Mouse (Mus musculus) CD4-positive, CD25-positive, alpha-beta regulatory T cell, adult 4 months (primary cell): ENCODE results near the gene Nxf1. TPM values are rescaled to one million over a fixed set of nuclear protein-coding genes. Genes with fewer than 3 reads are reported as not detected.
"Not testable (repeated sequence)": the region's sequence is repeated elsewhere in the genome, so short reads cannot be mapped to it uniquely, and the experiment has no call there.

Experiments
- ATAC-seq: one replicate; pipeline ENCODE4 v1.8.0; 2017
- polyA plus RNA-seq, 2 experiments: library from polyadenylated mRNA; unstranded; fragments of 100-300 nt; shearing (Covaris generic); gene quantifications; one replicate each; pipeline ENCODE4 v1.2.1; 2017

Gene Nxf1
- polyA plus RNA-seq, 2 experiments from 2014 or later, result 163 to 188 TPM

DNA sequence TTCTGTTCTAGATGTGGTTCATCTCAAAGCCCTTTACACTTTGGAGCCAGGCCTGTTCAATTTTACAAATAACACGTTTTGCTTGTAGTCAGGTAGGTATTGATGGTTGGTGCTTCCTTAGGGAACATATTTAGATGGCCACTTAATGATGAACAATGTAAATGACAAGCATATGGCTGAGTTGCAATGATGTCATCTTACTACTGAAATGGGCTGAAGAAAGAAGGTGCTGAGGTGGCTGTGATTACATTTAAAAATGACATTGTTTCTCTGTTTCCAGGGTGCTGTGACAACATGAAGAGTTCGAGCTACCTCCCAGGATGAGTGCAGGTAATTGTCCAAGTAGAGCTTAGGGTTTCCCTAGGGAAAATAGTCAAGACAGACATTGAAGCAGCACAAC is 32.5 kb upstream of the Nxf1 start:
- ATAC-seq, result no peak

DNA sequence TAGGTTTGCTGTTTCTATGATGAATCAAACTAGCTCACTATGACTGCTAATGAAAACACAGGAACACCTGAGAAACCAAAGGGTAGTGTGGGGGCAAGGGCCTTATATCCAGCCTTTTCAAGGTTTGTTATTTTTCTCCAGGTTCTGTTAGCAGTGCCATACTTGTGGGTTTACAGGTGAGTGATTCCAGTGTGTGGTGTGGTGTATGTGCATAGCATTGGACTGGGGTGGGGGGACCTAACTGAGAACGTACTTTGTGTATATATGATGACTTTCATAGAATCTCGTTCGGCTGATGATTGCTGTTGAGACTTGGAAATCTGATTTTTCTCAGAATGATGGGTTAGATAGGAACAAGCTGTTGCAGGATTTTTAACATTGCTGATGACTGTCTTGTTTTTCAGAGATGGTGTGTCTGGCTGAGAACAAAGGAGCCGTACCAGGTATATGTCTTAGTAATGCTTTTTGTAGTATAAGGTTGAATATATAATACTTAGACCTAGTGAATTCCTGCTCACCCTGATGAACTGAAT is 31.7 kb upstream of the Nxf1 start:
- no peak for ATAC-seq

DNA sequence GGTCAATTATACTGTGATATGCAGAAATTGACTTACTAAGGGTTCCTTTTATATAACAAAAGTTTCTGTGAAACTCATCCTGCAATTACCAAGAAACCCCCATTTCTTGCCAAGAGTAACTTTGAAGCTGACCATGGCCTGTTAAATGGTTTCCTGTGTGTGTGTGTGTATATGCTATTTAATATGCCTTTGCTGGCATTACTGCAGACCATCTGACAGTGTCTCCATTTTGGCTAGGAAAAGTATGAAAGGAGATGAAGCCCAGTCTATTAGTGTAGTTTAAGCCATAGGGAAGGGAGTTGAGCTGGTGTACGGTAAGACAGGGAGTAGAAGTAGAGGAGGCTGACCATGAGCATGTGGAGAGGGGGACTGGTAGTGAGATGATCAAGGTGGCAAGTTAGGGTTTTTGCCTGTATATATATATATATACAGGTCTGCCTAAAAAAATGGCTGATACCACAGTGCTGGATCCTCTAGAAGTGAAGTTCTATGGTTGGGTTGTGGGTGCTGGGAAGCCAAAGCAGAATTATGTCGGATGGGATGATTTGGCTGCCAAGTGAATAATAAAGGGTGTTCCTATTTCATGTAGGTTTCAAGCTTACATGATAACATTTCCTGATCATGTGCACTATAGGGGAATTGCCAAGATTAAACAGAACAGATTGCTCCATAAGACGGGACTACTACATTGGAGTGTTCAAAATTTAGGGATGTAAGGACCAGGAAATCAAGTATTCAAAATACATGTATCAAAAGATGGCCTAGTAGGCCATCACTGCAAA is 30.1 kb upstream of the Nxf1 start:
- ATAC-seq, result no peak

DNA sequence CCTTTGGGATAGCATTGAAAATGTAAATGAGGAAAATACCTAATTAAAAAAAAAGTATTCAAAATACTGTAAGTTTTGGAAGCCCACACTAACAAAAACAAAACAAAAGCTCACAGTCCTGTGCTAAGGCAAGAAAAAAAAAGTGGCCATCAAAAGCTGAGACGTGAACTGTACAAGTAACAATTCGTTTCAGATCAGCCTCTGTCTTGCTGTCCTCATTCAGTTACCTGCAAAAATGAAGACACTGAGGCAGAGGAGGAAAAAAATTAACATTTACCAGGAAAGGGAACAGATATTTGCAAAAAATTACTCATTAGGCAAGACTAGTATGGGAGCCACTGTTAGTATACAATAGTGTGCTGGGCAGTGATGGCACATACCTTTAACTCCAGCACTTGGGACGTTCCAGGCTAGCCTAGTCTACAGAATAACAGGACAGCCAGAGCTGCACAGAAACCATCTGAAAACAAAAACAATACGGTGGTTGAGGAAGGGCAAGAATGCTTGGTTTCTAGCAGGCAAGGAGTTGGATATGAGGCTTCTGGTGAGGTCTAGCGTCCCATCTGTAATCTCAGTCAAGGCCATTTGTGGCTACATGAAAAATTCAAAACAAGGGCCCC is 29.3 kb upstream of the Nxf1 start:
- no peak for ATAC-seq

DNA sequence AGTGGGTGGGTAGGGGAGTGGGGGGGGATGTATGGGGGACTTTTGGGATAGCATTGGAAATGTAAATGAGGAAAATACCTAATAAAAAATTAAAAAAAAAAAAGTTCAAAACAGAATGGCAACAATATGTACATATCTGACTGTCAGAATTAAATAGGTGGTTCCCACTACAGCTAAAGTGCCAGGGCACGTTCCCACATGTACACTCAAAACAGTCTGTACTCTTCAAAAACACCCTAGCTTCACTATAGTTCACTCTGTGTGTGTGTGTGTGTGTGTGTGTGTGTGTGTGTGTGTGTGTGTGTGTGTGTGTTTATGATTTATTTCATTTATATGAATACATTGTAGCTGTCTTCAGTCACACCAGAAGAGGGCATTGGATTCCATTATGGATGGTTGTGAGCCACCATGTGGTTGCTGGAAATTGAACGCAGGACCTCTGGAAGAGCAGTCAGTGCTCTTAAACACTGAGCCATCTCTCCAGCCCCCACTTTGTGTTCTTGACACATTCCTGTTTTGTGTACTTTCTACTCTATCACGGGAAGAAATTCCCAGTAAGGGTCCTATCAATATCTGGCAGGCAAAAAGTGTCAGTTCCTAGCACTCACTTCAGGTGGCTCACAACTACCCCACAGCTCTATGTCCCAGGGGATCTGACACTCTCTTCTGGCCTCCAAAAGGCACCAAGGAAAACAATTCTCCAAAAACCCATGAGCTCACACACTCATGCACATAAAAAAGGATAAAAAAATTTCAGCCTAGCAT is 28.4 kb upstream of the Nxf1 start:
- not testable (repeated sequence) for ATAC-seq

DNA sequence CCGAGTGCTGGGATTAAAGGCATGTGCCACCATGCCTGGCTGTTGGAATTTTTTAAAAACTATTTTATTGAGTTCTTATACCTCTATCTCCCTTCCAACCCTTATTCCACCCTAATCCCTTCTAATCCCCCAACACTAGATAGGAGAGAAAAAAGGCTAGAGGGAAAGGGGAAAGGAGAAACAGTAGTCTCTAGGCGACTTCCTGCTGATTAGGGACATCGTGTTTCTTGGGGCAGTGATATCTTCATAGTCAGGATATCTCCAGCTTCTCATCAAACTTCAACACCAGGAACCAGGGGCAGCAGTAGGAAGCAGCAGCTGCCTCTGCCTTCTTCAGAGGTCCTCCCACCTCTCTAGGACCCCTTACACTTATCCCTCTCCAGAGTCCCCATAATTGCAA is 22.5 kb upstream of the Nxf1 start:
- ATAC-seq, result no peak

DNA sequence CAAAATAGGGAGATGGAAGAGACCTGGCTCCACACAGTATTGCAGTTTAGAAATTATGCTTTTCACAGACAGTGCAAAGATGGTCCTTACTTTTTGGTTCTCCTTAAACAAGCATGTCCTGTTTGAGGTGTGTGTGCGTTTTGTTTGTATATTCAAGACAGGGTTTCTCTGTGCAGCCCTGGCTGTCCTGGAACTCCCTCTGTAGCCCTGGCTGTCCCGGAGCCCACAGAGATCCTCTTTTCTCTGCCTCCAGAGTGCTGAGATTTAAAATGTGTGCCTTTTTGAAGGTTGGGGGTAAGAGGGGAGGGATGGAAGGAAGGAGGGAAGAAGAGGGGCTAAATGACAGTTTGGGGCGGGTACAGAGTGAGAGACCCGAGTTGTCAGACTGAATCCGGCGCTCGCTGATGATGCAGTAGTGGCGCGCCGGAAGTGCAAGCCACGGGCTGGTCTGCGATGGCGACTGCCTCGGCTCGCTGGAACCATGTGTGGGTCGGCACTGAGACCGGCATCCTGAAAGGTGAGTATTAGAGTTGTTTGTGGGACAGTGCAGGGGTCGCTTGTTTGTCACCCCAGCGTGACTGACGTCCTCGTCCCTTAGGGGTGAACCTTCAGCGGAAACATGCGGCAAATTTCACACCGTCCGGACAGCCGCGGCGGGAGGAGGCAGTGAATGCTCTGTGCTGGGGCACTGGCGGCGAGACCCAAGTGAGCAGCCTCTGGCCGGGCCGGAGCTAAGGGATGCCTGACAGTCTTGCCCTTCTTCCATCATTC is 21.3 kb upstream of the Nxf1 start, which contains the start of gene Wdr74:
Gene Wdr74, plus strand, starts transcription at position 439 of the 771 bp plus-strand sequence.
- ATAC-seq, result peak; percentile 97

DNA sequence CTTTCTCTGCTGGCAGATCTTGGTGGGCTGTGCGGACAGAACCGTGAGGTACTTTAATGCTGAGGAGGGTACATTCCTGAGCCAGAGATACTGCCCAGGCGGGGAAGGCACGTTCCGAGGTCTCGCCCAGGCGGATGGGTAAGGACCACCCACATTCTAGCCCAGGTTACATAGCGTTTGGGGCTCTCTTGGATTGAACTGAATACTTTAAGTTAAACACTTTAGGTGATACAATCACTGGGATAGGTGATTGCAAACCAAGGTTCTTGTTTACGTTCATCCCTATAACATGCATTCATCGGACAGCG is 20.8 kb upstream of the Nxf1 start:
- ATAC-seq, result no peak

DNA sequence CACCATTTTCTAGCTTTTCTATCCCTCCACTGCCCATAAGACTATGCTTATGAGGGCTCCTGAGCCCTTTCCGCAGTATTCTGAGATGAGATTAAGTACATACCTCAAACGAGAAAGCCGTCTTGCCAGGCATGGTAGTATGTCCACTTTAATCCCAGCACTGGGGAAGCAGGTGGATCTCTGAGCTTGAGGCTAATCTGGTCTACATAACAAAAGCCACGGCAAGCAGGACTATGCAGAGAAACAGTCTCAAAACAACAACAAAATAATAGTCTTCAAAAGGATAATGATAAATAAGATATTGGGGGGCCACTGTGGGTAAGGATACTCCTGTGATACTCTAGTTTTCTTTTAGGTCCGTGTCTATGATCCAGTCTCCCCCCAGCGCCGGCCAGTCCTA is 18.0 kb upstream of the Nxf1 start:
- ATAC-seq, result no peak

DNA sequence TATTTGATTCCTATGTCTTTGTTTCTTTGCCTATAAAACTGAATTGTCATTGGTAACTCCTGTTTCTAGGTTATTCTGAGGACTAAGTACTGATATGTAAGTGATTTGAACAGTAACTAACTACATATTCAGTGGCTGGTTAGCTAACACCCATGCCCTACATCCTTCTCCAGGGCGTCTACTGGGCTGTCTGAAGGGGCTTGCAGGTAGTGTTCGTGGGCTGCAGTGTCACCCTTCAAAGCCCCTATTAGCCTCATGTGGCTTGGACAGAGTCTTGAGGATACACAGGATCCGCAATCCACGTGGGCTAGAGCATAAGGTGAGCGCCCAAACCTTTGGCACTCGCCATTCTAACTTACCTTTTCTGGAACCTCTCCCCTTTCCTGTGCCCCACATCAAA is 17.2 kb upstream of the Nxf1 start:
- ATAC-seq, result no peak

DNA sequence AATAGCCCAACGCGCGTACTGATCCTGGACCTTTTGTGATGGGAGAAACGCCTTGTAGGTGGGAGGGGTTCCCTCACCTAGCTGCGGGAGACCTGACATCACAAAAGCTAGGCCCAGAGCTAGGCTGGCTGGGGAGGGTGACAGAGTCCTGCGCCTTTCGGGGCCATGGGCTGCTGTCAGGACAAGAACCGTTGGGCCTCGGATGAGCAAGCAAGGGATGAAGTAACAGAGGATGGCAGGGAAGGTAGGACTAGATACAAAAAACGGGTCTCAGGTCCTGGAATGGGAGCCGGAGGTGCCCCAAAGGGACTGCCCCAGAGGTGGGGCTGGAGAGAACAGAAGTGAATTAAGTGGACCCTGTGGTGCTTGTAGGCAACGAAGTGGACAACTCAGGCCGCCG is 16.3 kb upstream of the Nxf1 start, which contains the start of gene 1700092M07Rik:
Gene 1700092M07Rik, plus strand, starts transcription at position 116 of the 400 bp plus-strand sequence.
- no peak for ATAC-seq

DNA sequence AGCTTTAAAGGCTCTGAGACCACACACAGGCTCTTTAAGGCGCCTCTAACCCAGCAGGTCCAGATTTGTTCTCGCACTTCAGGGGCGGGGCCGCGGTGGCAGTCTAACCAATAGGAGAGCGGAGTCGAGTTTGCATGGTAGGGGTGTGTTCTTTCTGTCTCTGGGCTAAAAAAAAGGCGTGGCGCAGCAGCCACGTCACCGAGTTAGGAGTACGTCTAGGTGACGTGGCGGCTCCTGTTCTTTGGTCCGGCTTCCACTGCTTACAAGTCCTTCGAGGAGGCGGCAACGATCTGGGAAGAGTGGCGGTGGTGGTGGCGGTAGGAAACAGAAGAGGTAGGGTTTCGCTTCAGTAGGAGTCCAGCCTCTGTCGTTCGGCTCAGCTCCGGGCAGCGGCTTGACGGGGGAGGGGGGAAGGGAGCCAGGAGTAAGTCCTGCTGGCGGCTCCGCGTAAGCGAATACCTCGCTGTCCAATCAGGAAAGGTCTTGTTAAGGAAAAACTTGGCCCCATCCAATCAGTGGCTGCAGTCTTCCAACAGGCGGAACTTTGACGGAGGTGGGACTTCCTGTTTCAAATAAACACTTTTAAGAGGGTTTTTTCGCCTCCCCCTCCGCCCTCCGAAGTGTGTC is 15.5 kb upstream of the Nxf1 start, which contains the start of gene Stx5a:
Gene Stx5a, plus strand, starts transcription at position 171 of the 627 bp plus-strand sequence.
- ATAC-seq, result peak; percentile 97

DNA sequence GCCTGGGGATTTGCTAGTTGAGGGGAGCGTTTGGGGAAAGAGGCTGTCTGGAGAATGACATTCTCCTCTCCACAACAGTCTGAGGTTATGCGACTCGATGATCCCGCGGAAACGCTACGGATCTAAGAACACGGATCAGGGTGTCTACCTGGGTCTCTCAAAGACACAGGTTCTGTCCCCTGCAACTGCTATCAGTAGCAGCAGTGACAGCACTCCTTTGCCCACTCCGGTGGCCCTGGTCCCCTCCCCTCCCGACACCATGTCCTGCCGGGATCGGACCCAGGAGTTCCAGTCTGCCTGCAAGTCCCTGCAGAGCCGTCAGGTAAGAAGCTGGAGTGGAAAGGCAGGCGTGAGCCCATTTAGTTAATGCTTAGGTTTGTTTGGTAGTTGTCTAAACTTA is 14.7 kb upstream of the Nxf1 start:
- ATAC-seq, result no peak

DNA sequence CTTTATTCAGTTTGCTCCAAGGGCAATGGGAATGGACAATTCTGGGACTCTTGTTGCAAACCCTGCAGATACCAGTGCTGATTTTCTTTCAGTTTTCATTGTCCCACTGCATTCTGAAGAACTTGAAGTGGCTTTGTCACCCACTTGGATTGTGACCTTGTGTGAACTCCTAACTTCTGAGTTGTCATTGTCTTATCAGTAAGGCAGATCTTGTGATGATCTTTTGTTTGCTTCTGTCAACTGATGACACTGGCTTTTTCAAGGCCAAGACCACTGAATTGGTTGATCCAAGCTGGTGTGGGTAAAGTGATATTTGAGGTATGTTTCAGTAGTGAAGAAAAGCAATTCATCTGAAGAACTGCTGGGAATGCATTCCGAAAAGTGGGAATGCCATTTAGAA is 11.5 kb upstream of the Nxf1 start:
- ATAC-seq, result no peak

DNA sequence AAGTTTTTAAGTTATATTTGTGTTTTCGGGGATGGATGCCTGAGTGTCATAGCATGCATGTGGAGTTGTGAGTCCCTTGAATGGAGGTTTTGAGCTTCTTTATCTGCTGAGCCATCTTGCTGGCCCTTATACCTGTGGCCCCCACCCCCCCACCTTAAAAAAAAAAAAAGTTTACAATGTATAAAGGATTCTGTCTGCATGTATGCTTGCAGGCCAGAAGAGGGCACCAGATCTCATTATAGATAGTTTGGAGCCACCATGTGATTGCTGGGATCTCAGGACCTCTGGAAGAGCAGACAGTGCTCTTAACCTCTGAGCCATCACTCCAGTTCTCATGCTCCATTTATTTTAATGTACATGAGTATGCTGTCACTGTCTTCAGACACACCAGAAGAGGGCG is 9.5 kb upstream of the Nxf1 start:
- no peak for ATAC-seq

DNA sequence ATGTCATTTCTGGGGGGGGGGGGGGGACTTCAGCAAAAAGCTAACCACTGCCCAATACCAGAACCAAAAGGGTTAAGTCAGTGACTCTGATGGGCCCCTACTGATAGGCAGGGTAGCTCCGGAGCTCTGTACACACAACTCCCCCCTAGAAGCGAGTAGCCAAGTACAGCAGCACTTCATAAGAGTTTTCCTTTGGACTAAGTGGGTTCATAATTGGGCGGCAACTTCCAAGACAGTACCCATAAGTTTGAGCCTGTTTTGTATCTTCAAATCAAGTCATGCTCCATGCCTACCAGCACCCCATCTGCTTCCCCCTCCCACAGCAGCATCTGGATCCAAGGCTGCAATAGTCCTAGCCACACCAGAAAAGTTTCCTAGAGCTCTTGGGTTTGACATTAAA is 1.2 kb upstream of the Nxf1 start:
- ATAC-seq, result no peak

DNA sequence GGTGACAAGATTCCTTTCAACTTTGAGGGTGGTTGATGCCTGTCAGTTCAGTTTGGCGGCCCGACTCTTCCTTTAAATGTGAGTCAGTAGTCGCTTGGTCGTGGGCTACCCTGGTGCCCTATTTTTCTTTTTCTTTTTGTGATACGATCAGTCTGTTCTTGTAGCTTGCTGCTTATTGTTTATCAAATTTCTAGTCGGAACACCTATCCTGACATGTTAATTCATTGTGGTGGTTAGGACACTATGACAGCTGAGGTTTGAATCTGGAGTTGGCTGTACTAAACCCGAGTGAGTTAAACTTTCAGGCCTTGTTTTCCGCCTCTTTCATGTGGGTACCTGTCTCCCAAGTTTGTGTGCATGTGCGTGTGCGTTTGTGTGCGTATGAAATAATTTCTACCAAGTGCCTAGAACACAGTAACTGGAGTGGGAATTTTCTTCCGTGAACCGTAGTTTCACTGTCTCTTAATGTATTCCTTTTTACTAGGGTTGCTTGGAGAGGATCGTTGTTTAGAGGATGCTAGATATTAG is 662 bp downstream of the Nxf1 start:
- ATAC-seq, result peak; percentile 27

DNA sequence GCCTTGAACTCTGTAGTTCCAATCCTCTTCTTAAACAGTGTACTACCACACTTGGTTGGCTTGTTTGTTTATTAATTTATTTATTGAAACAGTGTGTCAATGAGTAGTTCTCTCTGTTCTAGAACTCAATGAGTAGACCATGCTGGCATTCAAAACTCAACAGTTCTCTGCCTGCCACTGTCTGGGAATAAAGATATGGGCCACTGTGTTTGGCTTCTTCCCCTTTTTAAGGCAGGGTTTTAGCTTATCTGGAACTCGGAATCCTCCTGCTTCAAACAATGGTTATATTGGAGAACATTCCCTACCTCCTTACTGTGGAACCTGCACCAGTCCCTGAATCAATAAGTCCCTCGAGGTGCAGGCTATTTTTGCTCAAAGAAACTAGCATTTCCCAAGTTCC is 2.0 kb downstream of the Nxf1 start:
- no peak for ATAC-seq

DNA sequence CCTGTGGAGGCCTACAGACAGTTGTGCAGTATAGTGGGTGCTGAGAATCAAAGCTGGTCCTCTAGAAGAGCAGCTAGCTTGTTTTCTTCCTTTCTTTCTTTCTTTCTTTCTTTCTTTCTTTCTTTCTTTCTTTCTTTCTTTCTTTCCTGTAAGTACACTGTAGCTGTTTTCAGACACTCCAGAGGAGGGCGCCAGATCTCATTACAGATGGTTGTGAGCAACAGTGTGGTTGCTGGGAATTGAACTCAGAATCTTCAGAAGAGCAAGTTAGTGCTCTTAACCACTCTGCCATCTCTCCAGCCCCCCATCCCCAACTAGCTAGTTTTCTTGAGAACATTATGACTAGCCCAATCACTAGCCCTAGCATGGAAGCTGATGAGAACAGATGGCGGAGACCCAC is 3.9 kb downstream of the Nxf1 start:
- no peak for ATAC-seq

DNA sequence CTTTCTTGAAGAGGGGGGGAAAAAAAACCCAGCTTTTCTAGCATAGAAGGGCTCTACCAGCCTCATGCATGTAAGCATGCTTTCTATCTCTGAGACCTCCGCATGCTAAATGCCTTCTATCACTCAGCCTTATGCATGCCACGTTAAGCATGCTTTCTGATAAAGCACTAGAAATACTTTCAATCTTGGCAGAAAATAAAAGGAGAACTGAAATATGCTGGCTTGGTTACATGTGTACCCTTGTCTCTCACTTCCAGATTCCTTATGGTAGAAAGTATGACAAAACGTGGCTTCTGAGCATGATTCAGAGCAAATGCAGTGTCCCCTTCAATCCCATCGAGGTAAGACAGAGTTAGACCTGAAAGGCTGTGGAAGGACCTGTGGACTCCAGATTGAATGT is 6.4 kb downstream of the Nxf1 start:
- ATAC-seq, result no peak

DNA sequence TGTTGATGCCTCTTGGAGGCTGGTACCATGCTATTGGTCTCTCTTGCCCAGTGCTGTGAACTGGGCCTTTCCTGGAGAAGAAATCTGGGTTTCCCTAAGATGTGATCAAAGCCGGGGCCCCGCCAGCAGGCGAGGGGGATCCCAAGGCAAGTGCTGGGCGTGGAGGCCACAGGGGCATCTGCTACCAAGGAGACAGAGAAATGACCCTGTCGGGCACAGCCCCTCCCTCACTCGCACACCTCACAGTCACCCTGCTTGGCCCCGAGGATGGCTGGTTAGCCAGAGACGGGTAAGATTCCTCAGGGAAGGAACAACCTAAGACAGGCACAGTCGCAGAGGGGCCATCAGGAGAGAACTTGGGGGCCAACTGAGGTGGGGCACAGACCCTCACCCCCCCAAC is 8.7 kb downstream of the Nxf1 start:
- ATAC-seq, result no peak
